Mouse (Mus musculus): ENCODE results near the gene Csrp1.

Gene Csrp1

DNA sequence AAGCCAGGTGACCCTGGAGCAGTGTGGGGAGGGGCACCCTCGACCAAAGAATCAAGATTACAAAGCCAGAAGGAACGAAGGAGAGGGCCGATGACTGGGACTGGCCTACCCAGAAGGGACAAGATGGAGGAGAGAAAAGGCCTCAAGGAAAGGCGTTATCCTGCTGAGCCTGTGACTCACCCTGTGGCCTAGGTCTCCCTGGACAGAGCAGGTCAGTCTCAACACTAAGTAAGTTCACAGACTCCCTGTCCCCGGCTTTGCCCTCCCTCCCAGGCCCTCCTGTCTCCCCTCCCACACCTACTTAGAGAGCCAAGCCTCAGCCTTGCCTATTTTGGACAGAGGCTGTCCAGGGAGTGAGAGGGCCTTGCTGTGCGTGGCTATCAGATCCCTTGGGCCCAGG lies at the start of gene Csrp1:
Gene Csrp1, plus strand, starts transcription at position 79 of the 400 bp plus-strand sequence.
- no peak for DNase-seq

DNA sequence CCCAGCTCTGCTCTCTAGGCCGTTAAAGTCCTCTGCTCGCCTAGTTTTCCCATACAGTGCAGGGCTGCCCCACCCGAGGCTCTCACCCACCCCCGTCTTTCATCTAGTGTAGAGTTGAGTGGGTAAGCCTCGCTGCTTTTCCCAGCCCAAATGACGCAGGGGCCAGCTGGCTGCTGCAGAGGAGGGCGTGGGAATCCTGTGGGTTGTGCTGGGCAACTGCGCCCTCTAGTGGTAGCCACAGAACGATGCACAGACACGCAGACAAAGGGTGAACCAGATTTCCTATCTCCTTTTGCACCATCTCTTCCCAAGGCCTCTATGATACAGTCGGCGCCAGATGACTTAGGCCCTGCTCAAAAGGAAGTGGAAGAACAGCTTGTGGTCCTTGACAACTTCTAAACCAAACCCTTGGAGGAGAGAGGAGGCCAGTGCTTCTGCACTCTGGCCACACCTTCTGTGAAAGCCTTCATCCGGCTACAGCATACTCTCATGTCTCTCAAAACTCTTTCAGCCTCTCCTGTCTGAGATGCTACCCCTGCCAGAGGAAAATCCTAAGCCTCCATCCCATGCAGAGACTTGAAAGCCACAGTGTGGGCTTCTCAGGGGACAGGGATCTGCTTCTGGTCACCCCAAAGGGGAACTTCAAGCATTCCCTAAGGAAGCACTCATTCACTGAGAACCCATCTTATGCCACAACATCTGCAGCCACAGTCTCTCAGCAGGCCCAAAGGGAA lies 49.3 kb upstream of the Csrp1 start:
- DNase-seq, result peak; percentile 66

DNA sequence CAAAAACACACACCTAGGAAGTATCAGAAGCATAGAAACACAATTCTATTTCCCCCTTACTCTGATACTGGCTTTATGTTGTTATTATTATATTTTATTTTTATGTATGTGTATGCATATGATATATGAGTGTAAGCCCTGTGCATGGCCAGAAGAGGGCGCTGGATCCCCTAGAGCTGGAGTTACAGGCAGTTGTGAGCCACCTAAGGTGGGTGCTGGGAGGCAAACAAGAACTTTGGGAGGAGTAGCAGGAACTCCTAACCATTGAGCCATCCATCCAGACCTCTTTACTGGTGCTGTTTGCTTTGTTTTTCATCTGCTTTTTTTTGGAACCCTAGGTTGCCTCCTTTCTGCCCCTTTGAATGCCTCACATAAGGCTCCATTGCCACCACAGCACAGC lies 48.5 kb upstream of the Csrp1 start:
- no peak for DNase-seq

DNA sequence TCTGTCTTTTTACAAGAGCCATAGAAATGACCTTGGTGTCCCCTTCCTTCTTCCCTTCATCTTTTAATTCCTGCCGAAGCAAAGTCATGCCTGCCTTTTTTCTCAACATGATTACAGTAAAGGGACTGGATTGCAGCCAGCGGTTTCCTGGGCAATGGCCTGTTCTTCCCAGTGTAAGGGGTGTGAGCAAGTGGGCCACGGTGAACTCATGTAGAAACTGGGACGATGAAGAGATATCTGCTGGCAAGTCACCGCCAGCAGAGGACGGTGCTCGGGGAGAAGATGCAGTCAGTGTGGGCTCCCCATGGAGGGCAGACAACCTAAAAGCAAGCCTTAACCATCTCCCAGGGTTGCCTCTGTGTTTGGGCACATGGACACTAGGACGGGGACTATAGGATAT lies 47.9 kb upstream of the Csrp1 start:
- DNase-seq, result no peak

DNA sequence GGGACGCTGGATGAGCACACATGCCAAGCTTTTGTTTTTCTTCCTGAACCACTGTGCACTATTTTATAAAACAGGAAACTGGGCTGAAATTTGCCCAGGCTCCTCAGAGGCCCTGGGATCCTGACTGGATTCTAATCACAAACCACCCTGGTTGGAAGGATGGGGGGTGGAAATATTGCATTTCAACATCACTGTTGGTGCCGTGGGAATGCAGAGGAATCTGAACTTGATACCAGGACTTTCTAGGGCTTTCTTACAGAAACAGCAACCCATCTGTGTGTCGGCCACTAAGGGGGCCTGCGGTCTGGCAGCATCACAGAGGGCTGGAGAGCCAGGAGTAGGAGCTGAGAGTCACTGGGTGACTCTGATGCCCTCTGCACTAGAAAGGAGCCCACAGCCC lies 47.5 kb upstream of the Csrp1 start:
- no peak for DNase-seq

DNA sequence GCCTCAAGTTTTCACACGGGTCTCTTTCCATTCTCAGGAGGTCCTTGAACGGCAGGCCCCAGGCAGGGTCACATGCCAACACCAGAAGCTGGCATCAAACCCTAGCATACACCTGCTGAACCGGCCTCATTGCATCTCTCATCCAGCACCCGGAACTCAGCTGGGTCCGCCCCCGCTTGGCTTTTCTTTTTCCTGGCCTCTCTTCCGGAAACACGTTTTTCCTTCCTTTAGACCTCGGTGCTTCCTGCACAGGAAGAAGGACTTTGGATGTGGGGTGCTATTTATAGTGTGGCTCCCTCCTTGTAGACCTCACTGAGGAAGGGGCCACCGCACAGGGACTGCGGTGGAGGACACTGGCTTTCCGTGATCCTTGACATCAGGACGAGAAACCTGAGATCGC lies 46.4 kb upstream of the Csrp1 start:
- no peak for DNase-seq

DNA sequence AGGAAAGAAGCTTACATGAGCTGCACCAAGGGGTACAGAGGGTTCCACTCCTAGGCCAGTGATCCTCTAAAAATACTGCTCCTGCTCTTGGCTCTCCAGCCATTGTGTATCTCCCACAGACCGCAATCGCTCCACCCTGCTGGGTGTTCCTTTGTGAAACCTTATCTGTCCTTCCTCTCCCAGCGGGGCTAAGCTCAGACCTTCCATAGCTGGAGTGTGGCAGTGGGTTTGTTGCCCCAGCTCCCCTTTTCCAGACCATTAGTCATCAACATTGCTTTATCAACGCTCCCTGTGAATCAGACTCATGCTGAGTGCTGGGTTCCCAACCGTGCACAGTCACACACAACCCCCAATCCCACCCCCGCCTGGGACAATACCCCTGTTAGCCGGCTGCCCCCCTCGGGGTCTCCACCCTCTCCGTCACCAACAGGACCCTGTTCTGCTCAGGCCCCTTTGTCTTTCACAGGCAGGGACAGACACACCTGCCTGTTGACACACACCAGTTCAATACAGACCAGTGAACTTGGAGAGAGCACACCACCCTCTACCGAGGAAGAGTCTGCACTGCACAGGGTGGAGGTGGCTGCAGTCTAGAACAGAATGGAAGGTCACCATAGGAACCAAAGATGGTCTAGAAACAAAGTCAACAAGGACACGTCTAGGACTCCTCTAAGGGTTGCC lies 44.3 kb upstream of the Csrp1 start:
- DNase-seq, result no peak

DNA sequence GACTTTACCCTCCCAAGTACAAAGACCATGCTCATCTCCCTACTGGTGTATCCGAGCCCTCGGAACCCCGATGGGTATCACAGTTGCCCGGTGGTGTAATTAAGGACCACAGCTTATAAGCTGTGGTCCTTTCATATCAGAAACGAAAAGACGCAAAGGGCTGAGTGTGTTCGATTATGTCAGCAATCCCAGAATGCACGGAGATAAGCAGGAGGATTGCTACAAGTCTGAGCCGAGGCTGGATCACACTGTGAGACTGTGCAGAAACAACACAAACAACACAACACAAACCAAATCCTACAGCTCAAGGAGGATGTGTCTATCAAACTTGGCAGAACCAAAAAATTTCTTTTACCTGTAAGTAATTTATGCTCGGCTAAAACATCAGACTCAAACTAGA lies 43.6 kb upstream of the Csrp1 start:
- no peak for DNase-seq

DNA sequence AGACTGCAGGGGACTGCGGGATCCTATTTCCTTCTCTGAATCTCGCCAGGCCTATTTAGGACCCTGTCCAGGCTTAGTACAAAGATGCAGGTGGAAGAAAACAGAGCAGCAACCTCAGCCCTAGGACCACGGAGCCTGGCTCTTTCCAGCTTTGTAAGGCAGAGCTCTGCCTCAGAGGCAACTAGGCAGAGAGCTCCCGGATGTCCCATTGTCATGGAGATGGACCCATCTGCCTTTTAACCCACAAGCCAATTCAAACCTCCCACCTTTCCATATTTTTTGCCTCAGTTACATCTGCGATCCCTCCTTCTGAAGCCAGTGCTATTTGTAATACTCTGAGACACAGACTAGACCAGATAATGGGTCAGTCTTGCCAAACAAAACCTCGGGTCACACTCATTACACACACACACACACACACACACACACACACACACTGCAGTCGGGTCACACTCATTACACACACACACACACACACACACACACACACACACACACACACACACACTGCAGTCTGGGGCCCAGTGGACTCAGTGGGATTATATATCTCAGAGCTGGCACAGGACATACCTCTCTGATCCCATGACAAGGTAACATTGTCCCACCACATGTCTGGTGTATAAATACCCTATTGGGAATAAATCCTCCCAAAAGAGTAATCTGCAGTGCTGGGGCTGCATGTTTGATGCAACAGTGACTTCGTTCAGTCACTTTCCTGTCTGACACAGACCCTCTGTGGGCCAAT lies 42.8 kb upstream of the Csrp1 start:
- DNase-seq, result no peak

DNA sequence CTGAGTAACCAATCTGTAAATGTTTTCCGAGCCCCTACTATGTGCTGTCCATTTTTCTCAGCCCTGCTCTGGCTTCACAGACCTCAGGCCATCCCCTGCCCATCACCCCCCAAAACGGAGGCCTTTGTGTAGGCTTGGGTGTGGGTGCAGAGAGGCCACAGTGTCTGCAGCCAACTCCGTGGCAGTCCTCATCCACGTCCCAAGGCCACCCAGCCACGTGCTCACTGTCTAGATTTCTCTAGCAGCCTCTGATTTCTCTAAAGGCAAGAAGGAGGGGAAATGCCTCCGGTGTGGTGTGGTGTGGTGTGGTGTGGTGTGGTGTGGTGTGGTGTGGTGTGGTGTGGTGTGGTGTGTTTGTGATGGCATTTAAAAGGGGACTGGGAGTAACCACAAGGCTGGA lies 41.7 kb upstream of the Csrp1 start:
- DNase-seq, result no peak

DNA sequence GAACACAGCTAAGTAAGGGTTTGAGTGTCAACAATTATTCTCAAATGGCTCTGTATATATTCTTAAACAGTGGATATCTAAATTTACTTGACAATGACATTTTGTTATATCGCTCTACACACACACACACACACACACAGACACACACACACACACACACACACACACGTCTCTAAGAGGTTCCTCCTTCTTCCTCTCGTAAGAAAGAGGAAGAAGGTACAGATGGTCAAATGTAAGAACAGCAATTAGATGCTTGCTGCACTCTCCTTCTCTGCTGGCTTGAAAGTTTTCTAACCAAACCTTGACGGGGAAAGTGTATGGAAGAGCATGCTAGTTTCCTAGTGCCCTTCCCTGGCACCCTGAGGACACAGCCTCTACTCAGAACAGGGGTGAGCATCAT lies 39.1 kb upstream of the Csrp1 start:
- DNase-seq, result no peak

DNA sequence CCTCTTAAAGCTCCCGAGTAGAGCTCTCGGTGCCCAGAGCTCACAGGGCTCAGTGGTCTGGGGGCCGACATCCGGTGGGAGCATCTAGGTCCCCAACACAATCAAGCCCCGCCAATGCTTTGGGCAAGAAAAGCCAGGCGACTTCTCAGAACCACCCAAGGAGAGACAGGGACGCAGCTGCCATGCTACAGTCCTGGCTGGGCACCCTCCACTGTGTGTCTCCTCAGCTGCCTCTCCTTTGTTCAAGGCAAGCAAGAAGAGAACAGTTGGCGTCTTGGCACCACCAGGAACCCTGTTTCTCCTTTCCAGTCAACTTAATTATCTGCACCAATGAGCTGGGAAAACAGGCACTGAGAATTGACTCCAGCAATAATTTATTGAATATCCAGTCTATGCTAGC lies 38.7 kb upstream of the Csrp1 start:
- DNase-seq, result no peak

DNA sequence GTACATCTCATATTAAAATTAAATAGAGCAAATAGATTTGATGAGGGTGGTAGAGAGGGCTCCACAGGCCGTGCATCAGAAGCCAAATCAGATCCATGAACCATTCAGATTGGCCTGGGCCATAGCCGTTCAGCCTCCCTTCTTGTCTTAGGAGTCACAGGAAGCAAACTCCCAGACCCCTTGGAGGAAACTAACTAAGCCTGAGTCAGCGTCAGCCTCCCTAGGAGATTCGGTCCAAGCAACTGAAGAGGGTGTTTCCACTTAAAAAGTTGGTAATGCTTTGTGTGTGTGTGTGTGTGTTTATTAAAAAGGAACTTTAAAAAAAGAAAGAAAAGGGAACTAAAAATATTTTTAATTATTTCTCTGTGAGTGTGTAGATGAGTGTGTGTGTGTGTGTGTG lies 35.0 kb upstream of the Csrp1 start:
- DNase-seq, result no peak

DNA sequence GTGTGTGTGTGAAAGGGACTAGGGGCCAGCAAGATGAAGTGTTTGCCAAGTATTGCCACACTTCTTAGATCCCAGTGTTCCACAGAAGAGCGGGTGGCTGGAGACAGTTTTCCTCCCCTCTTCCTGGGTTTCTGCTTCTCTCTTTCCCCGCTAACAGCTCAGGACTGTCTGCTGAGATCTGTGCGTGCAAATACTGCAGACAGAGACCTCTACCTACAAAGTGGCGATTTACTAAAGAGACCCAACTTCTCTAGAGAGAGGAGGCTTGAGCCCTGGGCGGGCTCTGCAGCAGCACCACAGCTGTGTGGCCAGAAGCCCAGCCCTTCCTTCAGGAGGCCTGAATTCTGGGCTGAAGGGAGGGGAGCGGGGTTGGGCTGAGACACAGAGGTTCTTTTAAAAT lies 34.5 kb upstream of the Csrp1 start:
- DNase-seq, result no peak

DNA sequence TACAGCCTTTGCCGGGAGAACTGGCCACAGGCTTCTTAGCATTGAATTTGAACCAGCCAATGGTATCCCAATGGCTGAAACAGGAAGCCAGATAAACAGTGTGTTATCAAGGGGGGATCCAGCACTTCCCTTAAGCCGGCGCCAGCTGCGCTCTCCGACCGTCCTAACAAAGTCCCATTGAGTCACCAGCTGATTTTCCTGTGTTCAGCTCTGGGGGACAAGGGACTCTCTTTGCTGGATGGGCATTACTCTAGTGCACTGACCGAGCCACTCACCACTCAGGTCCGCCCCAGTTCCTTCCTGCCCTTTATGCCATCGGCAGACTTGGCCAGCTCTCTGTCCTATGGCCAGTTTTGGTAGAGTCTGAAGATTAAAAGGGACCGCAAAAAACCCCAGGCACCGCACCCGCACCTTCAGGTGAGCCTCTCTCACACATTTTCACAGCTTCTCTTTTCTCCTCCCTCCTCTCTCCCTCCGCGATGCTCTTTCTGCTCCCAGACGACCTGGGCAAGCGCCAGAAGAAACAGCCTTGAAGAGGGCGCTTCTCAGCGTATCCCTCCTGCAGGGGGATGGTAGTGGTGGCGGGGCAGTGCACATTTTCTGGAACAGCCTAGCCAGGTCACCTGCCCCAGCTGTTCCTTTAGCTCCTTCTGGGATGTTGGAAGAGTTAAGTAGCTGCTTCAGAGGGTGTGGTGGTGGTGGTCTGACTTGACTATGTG lies 32.9 kb upstream of the Csrp1 start:
- no peak for DNase-seq

DNA sequence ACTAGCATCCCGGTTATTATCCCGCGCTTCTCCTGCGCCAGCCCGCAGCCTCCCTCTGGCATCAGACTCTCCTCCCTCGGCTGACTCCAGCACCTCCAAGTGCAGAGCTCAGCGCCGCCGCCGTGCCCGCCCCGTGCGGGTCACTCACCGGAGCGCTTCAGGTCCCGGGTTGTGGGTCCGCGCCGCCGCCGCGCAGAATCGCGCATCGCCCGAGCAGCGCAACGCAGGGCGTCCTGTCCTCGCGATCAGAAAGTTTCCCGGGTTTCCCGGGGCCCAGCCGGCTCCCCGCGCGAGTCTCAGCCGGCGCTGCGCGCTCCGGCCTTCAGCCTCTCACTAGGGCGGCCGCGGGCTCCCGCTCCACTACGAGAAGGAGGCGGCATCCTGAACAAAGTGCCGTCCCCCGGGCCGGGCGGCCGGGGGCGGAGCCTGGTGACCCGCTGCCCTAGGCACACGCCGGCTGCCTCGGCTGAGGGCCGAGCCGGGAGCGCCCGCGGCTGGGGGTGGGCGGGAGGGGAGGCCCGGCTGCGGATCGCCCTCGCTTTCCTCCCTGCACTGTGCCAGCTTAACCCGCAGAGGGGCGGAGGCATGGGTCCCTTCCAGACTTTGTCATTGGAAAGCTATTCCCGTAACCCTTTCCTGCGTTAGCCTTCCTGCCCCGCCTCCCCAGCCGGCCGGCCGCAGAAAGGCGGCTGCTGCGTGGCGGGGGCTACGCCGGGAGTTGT lies 31.9 kb upstream of the Csrp1 start:
- DNase-seq, result no peak

DNA sequence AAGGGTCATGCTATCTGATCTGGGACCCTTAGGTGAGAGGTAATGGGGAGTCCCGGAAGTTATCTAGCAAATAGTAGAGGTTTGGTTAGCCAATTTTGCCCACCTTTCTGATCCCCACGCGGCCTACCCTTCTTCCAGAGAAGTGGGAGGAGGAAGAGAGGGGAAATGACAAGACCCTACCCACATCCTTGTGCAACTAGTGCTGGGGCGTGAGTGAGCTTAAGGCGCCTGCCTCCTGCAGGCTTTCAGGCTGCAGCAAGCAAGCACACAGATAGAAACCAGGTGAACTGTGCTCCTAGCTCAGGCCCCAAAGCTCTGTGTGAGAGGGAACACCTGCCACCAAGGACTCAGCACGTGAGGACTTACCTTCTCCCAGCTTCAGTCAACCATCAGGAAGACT lies 31.2 kb upstream of the Csrp1 start:
- DNase-seq, result no peak

DNA sequence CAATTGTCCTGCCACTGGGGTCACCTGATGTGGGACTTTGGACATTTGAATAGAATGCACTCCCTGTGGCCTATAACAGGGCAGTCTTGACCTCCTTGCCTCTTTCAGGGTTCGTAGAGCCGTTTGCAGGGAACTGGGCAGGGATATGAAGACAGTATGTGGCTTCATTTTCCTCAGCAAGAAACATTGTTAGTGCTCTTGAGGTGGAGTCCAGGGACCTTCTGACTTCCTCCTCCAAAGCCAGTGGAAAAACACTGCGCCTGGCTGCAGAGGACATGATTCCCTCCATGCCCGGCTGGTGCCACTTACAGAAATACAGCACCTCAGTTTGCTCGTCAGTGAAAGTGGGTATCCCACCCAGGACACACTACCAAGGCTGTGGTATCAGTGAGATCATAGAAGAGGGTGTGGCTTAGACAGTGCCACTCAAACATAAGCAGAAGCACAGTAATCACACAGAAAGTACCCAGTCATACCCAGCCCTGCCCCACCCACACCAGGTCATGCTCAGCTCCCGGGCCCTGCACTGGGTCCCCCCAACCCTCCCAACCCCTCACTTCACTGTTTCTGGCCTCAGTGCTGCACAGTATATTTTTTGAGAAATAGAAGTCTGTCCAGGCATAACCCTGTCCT lies 29.0 kb upstream of the Csrp1 start:
- DNase-seq, result no peak

DNA sequence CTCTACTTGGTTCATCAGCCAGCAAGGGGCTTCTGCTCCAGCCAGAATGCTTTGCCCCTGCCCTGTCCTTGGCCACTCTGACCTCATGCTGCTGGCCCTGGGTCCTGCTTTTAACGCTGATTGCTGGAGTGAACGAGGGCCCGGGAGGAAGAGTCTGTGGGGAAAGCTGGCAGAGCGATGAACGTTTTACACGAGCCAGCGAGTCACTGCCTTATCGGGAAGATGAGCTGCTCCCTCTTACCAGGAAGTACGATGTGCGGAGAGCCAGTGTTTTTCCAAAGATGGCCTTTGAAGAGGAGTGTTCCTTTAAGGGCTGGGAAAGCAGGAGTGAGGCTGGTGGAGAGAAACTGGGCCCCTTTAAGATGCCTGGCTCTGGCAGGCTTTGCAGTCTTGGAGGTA lies 28.4 kb upstream of the Csrp1 start:
- DNase-seq, result no peak

DNA sequence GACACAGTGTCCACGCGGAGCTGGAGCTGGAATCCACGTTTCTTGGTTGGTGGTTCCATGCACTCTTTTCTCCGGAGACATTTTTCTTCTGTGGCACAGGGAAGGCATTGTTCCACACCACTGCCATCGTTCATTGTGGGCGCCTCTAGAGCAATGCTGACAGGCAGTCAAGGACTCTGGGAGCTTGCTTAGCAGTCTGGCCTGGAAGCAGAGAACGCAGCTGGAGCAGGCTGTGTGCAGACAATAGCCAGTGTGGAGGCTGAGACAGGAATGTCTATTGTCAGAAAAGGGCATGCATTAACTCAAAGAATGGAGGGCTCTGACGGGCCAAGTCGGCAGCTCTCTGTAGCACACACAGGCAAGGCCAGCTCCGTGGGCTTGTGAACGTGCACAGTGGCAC lies 25.7 kb upstream of the Csrp1 start:
- DNase-seq, result no peak

DNA sequence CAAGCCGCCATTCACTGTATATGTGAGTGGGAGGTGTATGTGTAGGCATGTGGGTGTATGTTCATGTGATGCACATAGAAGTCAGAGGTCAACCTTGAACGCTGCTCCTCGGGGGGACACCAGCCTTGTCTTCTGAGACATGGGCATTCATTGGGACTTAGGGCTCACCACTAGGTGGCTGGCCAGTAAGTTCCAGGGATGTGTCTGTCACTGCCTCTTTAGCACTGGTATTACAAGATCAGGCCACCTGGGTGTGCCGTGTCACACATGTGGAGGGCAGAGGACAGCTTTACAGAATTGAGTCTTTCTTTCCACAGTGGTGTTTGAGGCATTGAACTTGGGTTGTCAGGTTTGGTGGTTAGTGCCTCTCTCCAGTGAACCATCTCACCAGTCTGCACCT lies 22.4 kb upstream of the Csrp1 start:
- DNase-seq, result no peak

DNA sequence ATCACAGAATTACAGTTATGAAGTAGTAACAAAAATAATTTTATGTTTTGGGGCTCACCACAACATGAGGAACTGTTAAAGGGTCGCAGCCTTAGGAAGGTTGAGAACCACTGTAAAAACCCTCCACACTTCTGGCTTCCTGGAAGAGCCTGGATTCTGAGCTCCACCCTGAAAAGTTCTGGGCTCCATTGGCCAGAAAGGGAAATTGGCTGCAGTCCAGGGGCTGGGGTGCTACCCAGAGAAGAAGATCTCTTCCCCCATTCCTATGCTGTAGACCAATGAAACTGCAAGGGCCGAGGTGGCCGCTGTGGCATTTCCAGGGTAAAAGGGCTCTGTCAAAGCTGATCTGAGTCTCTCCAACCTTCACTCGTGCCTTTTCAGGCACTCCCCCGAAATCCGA lies 21.8 kb upstream of the Csrp1 start:
- DNase-seq, result no peak
